Mouse (Mus musculus) lung, postnatal 0 days (tissue): Measurements from ENCODE around the gene Cd109.

Source experiments
- CTCF ChIP-seq: IDR thresholded peaks from 2 replicates; pipeline ENCODE4 v1.5.1; 2016; ENCODE audit warnings: antibody characterized with exemption, mild to moderate bottlenecking
- EP300 ChIP-seq: IDR thresholded peaks from 2 replicates; pipeline ENCODE4 v1.6.1; 2016; ENCODE audit warnings: antibody characterized with exemption, mild to moderate bottlenecking, control low read depth

DNA sequence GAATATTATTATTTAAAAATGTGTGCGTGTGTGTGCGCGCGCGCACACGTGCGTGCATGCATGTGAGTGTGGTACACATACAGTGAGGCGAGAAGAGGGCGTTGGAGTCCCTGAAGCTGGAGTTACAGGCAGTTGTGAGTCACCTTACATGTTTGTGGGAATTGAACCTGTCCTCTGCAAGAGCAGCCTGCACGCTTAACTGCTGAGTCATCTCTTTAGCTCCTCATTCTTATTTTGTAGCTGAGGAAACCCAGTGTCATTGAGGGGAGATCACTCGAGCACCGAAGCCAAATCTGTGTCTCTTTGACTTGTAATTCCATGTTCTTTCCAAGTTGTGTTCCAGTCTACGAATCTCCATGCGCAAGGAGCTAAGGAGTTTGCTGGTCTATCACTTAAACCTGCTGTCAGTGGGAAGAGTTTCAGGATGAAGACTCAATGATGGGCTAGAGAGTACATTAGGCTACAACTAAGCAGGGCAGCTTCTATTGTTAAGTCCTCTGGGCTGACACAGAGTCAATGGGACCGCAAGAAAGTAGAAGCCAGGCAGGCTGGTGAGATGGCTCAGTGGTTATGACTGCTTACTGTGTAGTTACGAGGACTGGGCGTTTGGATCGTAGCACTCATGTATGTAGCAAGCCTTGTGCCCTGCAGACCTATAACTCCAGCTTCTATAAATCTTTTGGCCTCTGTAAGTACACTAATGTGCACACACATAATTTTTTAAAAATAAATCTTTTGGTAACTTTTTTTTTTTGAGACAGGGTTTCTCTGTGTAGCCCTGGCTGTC is 19.4 kb upstream of the Cd109 start:
- no peak for TF ChIP-seq EP300
- no peak for TF ChIP-seq CTCF
